Mouse (Mus musculus) ES-E14 (cell line): ENCODE results near the gene Fosb. TPM values are rescaled to one million over a fixed set of nuclear protein-coding genes. Genes with fewer than 3 reads are reported as not detected.

Experiments
- DNase-seq: peaks from one replicate; pipeline ENCODE4 v3.0.0-alpha.2; 2013; ENCODE audit warnings: low read depth, low spot score
- H3K27ac ChIP-seq: 2 replicates; pipeline ENCODE4 v1.5.1; 2012; ENCODE audit warnings: low read depth, mild to moderate bottlenecking, low read length, moderate library complexity, mixed read lengths; ENCODE audit not compliant: poor library complexity, insufficient read depth, severe bottlenecking
- H3K36me3 ChIP-seq: 2 replicates; pipeline ENCODE4 v1.6.1; 2012; ENCODE audit warnings: mild to moderate bottlenecking, low read length, moderate library complexity, mixed read lengths; ENCODE audit not compliant: control insufficient read depth, poor library complexity, insufficient read depth, severe bottlenecking
- H3K4me1 ChIP-seq, 2 experiments: fragments of 150-350 bp in 1 of 2; sonication (generic) in 1 of 2; 2 replicates each; pipeline ENCODE4 v1.6.1; 2012; ENCODE audit warnings: low read length in 2 of 2, mild to moderate bottlenecking in 1 of 2, mixed read lengths in 1 of 2; ENCODE audit not compliant: control insufficient read depth in 2 of 2, insufficient read depth in 2 of 2, poor library complexity in 1 of 2
- H3K4me3 ChIP-seq, 2 experiments: fragments of 150-350 bp in 1 of 2; sonication (generic) in 1 of 2; 2 replicates each; pipeline ENCODE4 v1.5.1; 2012; ENCODE audit warnings: low read length in 2 of 2, low read depth in 1 of 2, mild to moderate bottlenecking in 1 of 2, mixed read lengths in 1 of 2; ENCODE audit not compliant: insufficient read depth in 1 of 2, poor library complexity in 1 of 2, severe bottlenecking in 1 of 2
- H3K9ac ChIP-seq: 2 replicates; pipeline ENCODE4 v1.6.1; 2012; ENCODE audit warnings: low read depth, mild to moderate bottlenecking, low read length, mixed read lengths; ENCODE audit not compliant: poor library complexity, insufficient read depth, severe bottlenecking
- H3K9me3 ChIP-seq: fragments of 150-350 bp; sonication (generic); 2 replicates; pipeline ENCODE4 v1.6.1; 2012; ENCODE audit warnings: low read depth, mild to moderate bottlenecking, low read length; ENCODE audit not compliant: control insufficient read depth, insufficient read depth
- CHD2 ChIP-seq: IDR thresholded peaks from 2 replicates; pipeline ENCODE4 v1.6.1; 2014; ENCODE audit warnings: mild to moderate bottlenecking, low read depth, low read length, inconsistent platforms
- HCFC1 ChIP-seq: IDR thresholded peaks from 2 replicates; pipeline ENCODE4 v1.6.1; 2012; ENCODE audit warnings: low read length, inconsistent platforms, borderline replicate concordance; ENCODE audit not compliant: insufficient read depth
- MAFK ChIP-seq: IDR thresholded peaks from 2 replicates; pipeline ENCODE4 v1.6.1; 2014; ENCODE audit warnings: mild to moderate bottlenecking, low read depth, low read length, inconsistent platforms; ENCODE audit not compliant: insufficient read depth
- ZC3H11A ChIP-seq: IDR thresholded peaks from 2 replicates; pipeline ENCODE4 v1.6.1; 2012; ENCODE audit warnings: low read depth, mild to moderate bottlenecking, inconsistent platforms, low read length, borderline replicate concordance
- ZNF384 ChIP-seq: IDR thresholded peaks from 2 replicates; pipeline ENCODE4 v1.6.1; 2012; ENCODE audit warnings: low read depth, low read length, inconsistent platforms
- in situ Hi-C, 2 experiments: fragments of 600-800 bp; cut with MboI; formaldehyde crosslinking; loops; one replicate each; pipeline ENCODE4 v1.15.1; 2025; ENCODE audit warnings: low sequenced_read_pairs in 2 of 2, inconsistent platforms in 1 of 2; ENCODE audit not compliant: unreplicated experiment in 2 of 2
- total RNA-seq: library from RNA; depleted of rRNA; stranded (reverse); fragments of 300-350 nt; gene quantifications from 2 replicates; pipeline ENCODE4 v1.2.3, GENCODE M21; 2012

Gene Fosb
- total RNA-seq, 1 experiment = 5.8 TPM

DNA sequence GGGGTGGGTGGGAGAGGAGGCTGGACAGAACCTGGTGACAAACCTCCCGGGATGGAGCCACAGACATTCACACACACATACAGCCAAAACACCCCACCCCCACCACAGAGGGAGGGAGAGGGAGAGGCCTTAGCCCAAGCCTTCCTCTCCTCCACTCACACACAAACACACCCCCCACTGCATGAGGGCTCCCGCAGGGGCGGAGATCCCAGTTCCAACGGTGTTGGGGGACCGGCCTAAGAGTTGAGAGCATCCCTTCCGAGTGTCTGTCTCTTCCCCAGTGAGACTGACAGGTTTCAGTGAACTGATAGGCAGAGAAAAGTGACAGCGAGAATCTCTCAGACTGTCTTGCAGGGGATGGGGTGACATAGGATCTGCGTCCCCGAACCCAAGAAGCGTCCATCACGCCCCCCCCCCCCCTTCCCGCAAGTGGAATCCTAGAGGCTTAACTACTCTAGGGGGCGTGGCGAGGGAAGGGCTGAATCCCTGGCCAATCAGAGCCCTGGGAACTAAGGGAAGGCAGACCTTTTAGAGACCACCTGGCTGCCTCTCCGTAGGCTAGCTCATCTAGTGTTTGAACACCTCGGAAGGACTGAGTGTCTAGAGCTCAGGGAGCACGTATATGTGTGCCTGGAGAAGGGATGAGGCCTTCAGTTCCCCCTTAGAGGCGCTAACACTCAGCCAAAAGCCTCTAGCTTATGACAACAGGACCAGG, 2.0 kb downstream of the Fosb start:
- DNase-seq = peak; percentile 86
- H3K9me3 ChIP-seq = no peaks in the 10 kb centered on the region
- H3K9ac ChIP-seq = peak overlapping the region; percentile 52
- H3K4me3 ChIP-seq = peak overlapping the region; percentile 71 to 77
- no peaks in the 10 kb centered on the region for H3K36me3 ChIP-seq
- H3K4me1 ChIP-seq = peaks cover 0 to 6% of the 10 kb centered on the region in 2 experiments; a peak in 1 of 4 replicates
- H3K27ac ChIP-seq = peak overlapping the region; percentile 73; the same call in 1 of the 2 replicates
- in situ Hi-C loops = no loop called here
- TF ChIP-seq CHD2 = peak; percentile 46; the same call in 1 of the 2 replicates
- TF ChIP-seq ZC3H11A = no peak

DNA sequence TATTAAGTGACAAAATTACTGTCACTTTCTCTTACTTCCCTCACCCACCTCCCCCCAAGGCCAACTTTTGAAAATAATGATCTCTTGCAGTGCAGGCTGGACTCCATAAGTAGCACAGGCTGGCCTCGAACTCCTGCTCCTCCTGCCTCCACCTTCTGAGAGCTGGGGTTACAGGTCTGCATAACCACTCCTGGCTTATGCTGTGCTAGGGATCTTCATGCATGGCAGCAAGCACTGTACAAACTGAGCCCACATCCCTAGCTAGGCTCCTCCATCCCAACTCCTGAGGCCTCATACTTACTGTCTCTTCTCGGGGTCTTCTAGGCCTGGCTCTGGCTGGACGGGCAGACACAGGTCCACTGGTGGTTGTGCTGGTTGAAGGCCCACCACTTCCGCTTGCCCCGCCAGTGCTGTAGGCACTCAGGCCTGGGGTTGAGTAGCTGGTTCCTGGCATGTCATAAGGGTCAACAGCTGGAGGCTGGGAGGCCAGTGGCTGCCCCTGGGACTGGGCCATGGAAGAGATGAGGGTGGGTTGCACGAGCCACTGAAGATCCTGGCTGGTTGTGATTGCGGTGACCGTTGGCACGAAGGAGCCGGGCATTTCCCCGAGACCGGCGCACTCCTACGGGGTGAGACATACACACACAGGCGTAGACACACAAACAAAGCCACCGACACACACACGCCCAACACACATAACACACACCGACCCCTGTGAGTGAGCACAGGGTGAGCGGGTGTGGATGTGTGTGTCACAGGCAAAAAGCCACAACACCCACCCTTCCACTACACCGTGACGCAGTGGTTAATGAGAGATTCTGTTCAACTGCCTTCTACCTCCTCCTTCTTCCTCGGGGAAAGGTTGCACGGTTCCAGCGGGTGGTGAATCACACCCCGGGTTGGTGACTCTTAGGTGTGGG, 2.8 kb downstream of the Fosb start:
- no peak overlapping the region for H3K4me3 ChIP-seq

GRCm38 (mm10) chr7:19305796-19306765, 3.8 kb downstream of the Fosb start:
- H3K4me3 ChIP-seq = no peak overlapping the region
- H3K36me3 ChIP-seq = no peaks in the 10 kb centered on the region
- DNase-seq = no peak
- peaks cover 0 to 11% of the 10 kb centered on the region in 2 experiments; a peak in 1 of 4 replicates for H3K4me1 ChIP-seq
- no peaks in the 10 kb centered on the region for H3K9me3 ChIP-seq
- H3K27ac ChIP-seq = no peak overlapping the region
- in situ Hi-C loops = no loop called here
- TF ChIP-seq ZC3H11A = no peak
- no peak for TF ChIP-seq HCFC1
- TF ChIP-seq ZNF384 = no peak
- no peak for TF ChIP-seq MAFK
- TF ChIP-seq CHD2 = no peak
- no peak overlapping the region for H3K9ac ChIP-seq

More for the DNA sequence above, 2.8 kb downstream of the Fosb start:
- peaks cover 0 to 6% of the 10 kb centered on the region in 2 experiments; a peak in 1 of 4 replicates for H3K4me1 ChIP-seq
- H3K9me3 ChIP-seq = no peaks in the 10 kb centered on the region
- H3K9ac ChIP-seq = no peak overlapping the region
- TF ChIP-seq CHD2 (no peak), ZC3H11A (no peak), MAFK (no peak), ZNF384 (no peak), HCFC1 (no peak)
- H3K27ac ChIP-seq = no peak overlapping the region
- H3K36me3 ChIP-seq = no peaks in the 10 kb centered on the region
- in situ Hi-C loops = no loop called here
- DNase-seq = no peak

- TF ChIP-seq ZC3H11A (no peak), MAFK (no peak), HCFC1 (no peak), ZNF384 (no peak), CHD2 (0 out of 2 replicates have a peak, but pooled peaks have one; percentile 13)
These were observed 4.5 kb downstream of the Fosb start for GRCm38 (mm10) chr7:19305413-19305735.

More at GRCm38 (mm10) chr7:19305413-19305735, 4.5 kb downstream of the Fosb start:
- H3K27ac ChIP-seq = no peak overlapping the region
- peaks cover 0 to 11% of the 10 kb centered on the region in 2 experiments; a peak in 1 of 4 replicates for H3K4me1 ChIP-seq
- H3K36me3 ChIP-seq = no peaks in the 10 kb centered on the region
- no peak for DNase-seq
- no peaks in the 10 kb centered on the region for H3K9me3 ChIP-seq
- in situ Hi-C loops = no loop called here
- H3K9ac ChIP-seq = no peak overlapping the region
- H3K4me3 ChIP-seq = no peak overlapping the region
